Mouse (Mus musculus): ENCODE measurements around the gene Olfr834. TPM values are rescaled to one million over a fixed set of nuclear protein-coding genes. Genes with fewer than 3 reads are reported as not detected.

Gene Olfr834
- polyA plus RNA-seq (2012; rRNA removed), result not detected in 2 replicates

- no peak within 1 kb of the TSS for H3K27ac ChIP-seq (ENCODE audit: insufficient read depth, low read length)
- no peak for TF ChIP-seq POLR2A (IDR thresholded peaks at IDR 0.05; ENCODE audit: borderline replicate concordance, insufficient read depth, low read length)
- TF ChIP-seq CTCF (IDR thresholded peaks at IDR 0.05; ENCODE audit: borderline replicate concordance, insufficient read depth, low read depth, low read length), result no peak
- no peak within 1 kb of the TSS for H3K4me3 ChIP-seq (replicated peaks; ENCODE audit: insufficient read depth, low read depth, low read length)
- no peaks in the 10 kb centered on the region for H3K4me1 ChIP-seq (ENCODE audit: control insufficient read depth, insufficient read depth, low read length)
- WGBS, result 70% methylated on average over 3 of the region's 3 CpGs
- H3K27me3 ChIP-seq (ENCODE audit: control insufficient read depth, insufficient read depth, low read length), result no peaks in the 10 kb centered on the region
- no peak for DNase-seq
These were observed at the start of gene Olfr834 for GRCm38 (mm10) chr9:18987690-18988089. Olfr834 (plus strand) TSS chr9:18987990.

GRCm38 (mm10) chr9:18962021-18962420, 25.8 kb upstream of the Olfr834 start:
- H3K27me3 ChIP-seq (ENCODE audit: control insufficient read depth, insufficient read depth, low read length), result no peaks in the 10 kb centered on the region
- no peak overlapping the region for H3K4me3 ChIP-seq (replicated peaks; ENCODE audit: insufficient read depth, low read depth, low read length)
- H3K27ac ChIP-seq (ENCODE audit: insufficient read depth, low read length), result no peak overlapping the region
- no peaks in the 10 kb centered on the region for H3K4me1 ChIP-seq (ENCODE audit: control insufficient read depth, insufficient read depth, low read length)
- DNase-seq, result no peak
- no peak for TF ChIP-seq CTCF (IDR thresholded peaks at IDR 0.05; ENCODE audit: borderline replicate concordance, insufficient read depth, low read depth, low read length)
- no peak for TF ChIP-seq POLR2A (IDR thresholded peaks at IDR 0.05; ENCODE audit: borderline replicate concordance, insufficient read depth, low read length)

GRCm38 (mm10) chr9:19032435-19032834, 44.6 kb downstream of the Olfr834 start, which contains the start of gene Olfr835:
Olfr835 (plus strand) TSS chr9:19032735.
- no peak within 1 kb of the TSS for H3K27ac ChIP-seq (ENCODE audit: insufficient read depth, low read length)
- H3K27me3 ChIP-seq (ENCODE audit: control insufficient read depth, insufficient read depth, low read length), result no peaks in the 10 kb centered on the region
- TF ChIP-seq POLR2A (IDR thresholded peaks at IDR 0.05; ENCODE audit: borderline replicate concordance, insufficient read depth, low read length) (no peak), CTCF (IDR thresholded peaks at IDR 0.05; ENCODE audit: borderline replicate concordance, insufficient read depth, low read depth, low read length) (no peak)
- H3K4me3 ChIP-seq (replicated peaks; ENCODE audit: insufficient read depth, low read depth, low read length), result no peak within 1 kb of the TSS
- 33% methylated on average over 1 of the region's 1 CpGs for WGBS
- DNase-seq, result no peak
- H3K4me1 ChIP-seq (ENCODE audit: control insufficient read depth, insufficient read depth, low read length), result no peaks in the 10 kb centered on the region

Other genes starting within 250 kb of the Olfr834 start
- not detected in 2 replicates for gene Olfr24, start 224.0 kb upstream of the Olfr834 start, polyA plus RNA-seq (2012; rRNA removed)
- not detected in 2 replicates for gene Olfr828, start 168.5 kb upstream of the Olfr834 start, polyA plus RNA-seq (2012; rRNA removed)
- gene Olfr829, start 133.1 kb upstream of the Olfr834 start, polyA plus RNA-seq (2012; rRNA removed), result not detected in 2 replicates
- not detected in 2 replicates for gene Olfr830, start 113.3 kb upstream of the Olfr834 start, polyA plus RNA-seq (2012; rRNA removed)
- not detected in 2 replicates for gene Olfr832, start 50.9 kb upstream of the Olfr834 start, polyA plus RNA-seq (2012; rRNA removed)
- gene Olfr835, start 44.7 kb downstream of the Olfr834 start, polyA plus RNA-seq (2012; rRNA removed), result not detected in 2 replicates
- gene Olfr836, start 132.4 kb downstream of the Olfr834 start, polyA plus RNA-seq (2012; rRNA removed), result not detected in 2 replicates
- gene Olfr837, start 148.3 kb downstream of the Olfr834 start, polyA plus RNA-seq (2012; rRNA removed), result not detected in 2 replicates
- not detected in 2 replicates for gene Olfr839-ps1, start 189.3 kb downstream of the Olfr834 start, polyA plus RNA-seq (2012; rRNA removed)

All from cerebellum, adult 2 months (tissue).